Mouse (Mus musculus): Measurements from ENCODE around the gene Kif21b. TPM values are rescaled to one million over a fixed set of nuclear protein-coding genes. Genes with fewer than 3 reads are reported as not detected.

Kif21b gene
- 1.3 TPM in 2 replicates for polyA plus RNA-seq (2015; fragmentation: Nextera tagmentation; extraction: Ambion mirVana)

GRCm38 (mm10) chr1:136130951-136131558 is at the start of gene Kif21b:
Gene Kif21b, plus strand, starts transcription at chr1:136131389.
- Histone ChIP-seq H3K4me2 (ENCODE audit: low read depth, low read length) (peak within 1 kb of the TSS; percentile 93), H3K27ac (ENCODE audit: low read length) (peak within 1 kb of the TSS; percentile 36; the same call in 1 of the 2 replicates), H3K4me3 (ENCODE audit: low read depth, low read length) (peak within 1 kb of the TSS; percentile 69), H3K27me3 (ENCODE audit: control insufficient read depth, insufficient read depth, low read depth, low read length) (peaks cover 3% of the 10 kb centered on the region), H3K9ac (ENCODE audit: low read depth, low read length) (peak within 1 kb of the TSS; percentile 65), H3K4me1 (ENCODE audit: control insufficient read depth, low read depth, low read length) (peaks cover 37% of the 10 kb centered on the region), H3K36me3 (ENCODE audit: control insufficient read depth, insufficient read depth) (no peaks in the 10 kb centered on the region), H3K9me3 (replicated peaks; ENCODE audit: control insufficient read depth, low read length) (no peaks in the 10 kb centered on the region)
- under 1% methylated on average over 42 of the region's 42 CpGs for WGBS (ENCODE audit: insufficient replicate concordance)
- peak; percentile 83 for ATAC-seq (ENCODE audit: low read depth)

GRCm38 (mm10) chr1:136085988-136086685 is 45.1 kb upstream of the Kif21b start:
- no peaks in the 10 kb centered on the region for H3K4me1 ChIP-seq (ENCODE audit: control insufficient read depth, low read depth, low read length)
- no peak overlapping the region for H3K9ac ChIP-seq (ENCODE audit: low read depth, low read length)
- no peak overlapping the region for H3K27ac ChIP-seq (ENCODE audit: low read length)
- H3K9me3 ChIP-seq (replicated peaks; ENCODE audit: control insufficient read depth, low read length) = no peaks in the 10 kb centered on the region
- WGBS (ENCODE audit: insufficient replicate concordance) = 39% methylated on average over 3 of the region's 3 CpGs
- H3K27me3 ChIP-seq (ENCODE audit: control insufficient read depth, insufficient read depth, low read depth, low read length) = no peaks in the 10 kb centered on the region
- H3K4me3 ChIP-seq (ENCODE audit: low read depth, low read length) = no peak overlapping the region
- no peak for ATAC-seq (ENCODE audit: low read depth)
- H3K4me2 ChIP-seq (ENCODE audit: low read depth, low read length) = no peak overlapping the region
- H3K36me3 ChIP-seq (ENCODE audit: control insufficient read depth, insufficient read depth) = no peaks in the 10 kb centered on the region

GRCm38 (mm10) chr1:136089368-136090165 is 41.6 kb upstream of the Kif21b start:
- no peaks in the 10 kb centered on the region for H3K36me3 ChIP-seq (ENCODE audit: control insufficient read depth, insufficient read depth)
- no peak overlapping the region for H3K9ac ChIP-seq (ENCODE audit: low read depth, low read length)
- H3K9me3 ChIP-seq (replicated peaks; ENCODE audit: control insufficient read depth, low read length) = no peaks in the 10 kb centered on the region
- no peaks in the 10 kb centered on the region for H3K27me3 ChIP-seq (ENCODE audit: control insufficient read depth, insufficient read depth, low read depth, low read length)
- WGBS (ENCODE audit: insufficient replicate concordance) = 58% methylated on average over 9 of the region's 9 CpGs
- H3K4me2 ChIP-seq (ENCODE audit: low read depth, low read length) = no peak overlapping the region
- H3K27ac ChIP-seq (ENCODE audit: low read length) = no peak overlapping the region
- no peak overlapping the region for H3K4me3 ChIP-seq (ENCODE audit: low read depth, low read length)
- H3K4me1 ChIP-seq (ENCODE audit: control insufficient read depth, low read depth, low read length) = no peaks in the 10 kb centered on the region
- no peak for ATAC-seq (ENCODE audit: low read depth)

GRCm38 (mm10) chr1:136093726-136094125 is 37.5 kb upstream of the Kif21b start:
- WGBS (ENCODE audit: insufficient replicate concordance) = 46% methylated on average over 3 of the region's 3 CpGs
- no peaks in the 10 kb centered on the region for H3K36me3 ChIP-seq (ENCODE audit: control insufficient read depth, insufficient read depth)

GRCm38 (mm10) chr1:136094807-136095206 is 36.4 kb upstream of the Kif21b start:
- H3K4me2 ChIP-seq (ENCODE audit: low read depth, low read length) = no peak overlapping the region
- ATAC-seq (ENCODE audit: low read depth) = no peak
- no peak overlapping the region for H3K9ac ChIP-seq (ENCODE audit: low read depth, low read length)
- H3K27me3 ChIP-seq (ENCODE audit: control insufficient read depth, insufficient read depth, low read depth, low read length) = no peaks in the 10 kb centered on the region
- H3K4me3 ChIP-seq (ENCODE audit: low read depth, low read length) = no peak overlapping the region
- no peak overlapping the region for H3K27ac ChIP-seq (ENCODE audit: low read length)
- 64% methylated on average over 5 of the region's 5 CpGs for WGBS (ENCODE audit: insufficient replicate concordance)
- H3K4me1 ChIP-seq (ENCODE audit: control insufficient read depth, low read depth, low read length) = no peaks in the 10 kb centered on the region
- H3K9me3 ChIP-seq (replicated peaks; ENCODE audit: control insufficient read depth, low read length) = no peaks in the 10 kb centered on the region
- no peaks in the 10 kb centered on the region for H3K36me3 ChIP-seq (ENCODE audit: control insufficient read depth, insufficient read depth)

More at GRCm38 (mm10) chr1:136093726-136094125, 37.5 kb upstream of the Kif21b start:
- no peak for ATAC-seq (ENCODE audit: low read depth)
- no peak overlapping the region for H3K4me2 ChIP-seq (ENCODE audit: low read depth, low read length)
- no peaks in the 10 kb centered on the region for H3K9me3 ChIP-seq (replicated peaks; ENCODE audit: control insufficient read depth, low read length)
- H3K4me1 ChIP-seq (ENCODE audit: control insufficient read depth, low read depth, low read length) = no peaks in the 10 kb centered on the region
- H3K9ac ChIP-seq (ENCODE audit: low read depth, low read length) = no peak overlapping the region
- no peak overlapping the region for H3K4me3 ChIP-seq (ENCODE audit: low read depth, low read length)
- no peaks in the 10 kb centered on the region for H3K27me3 ChIP-seq (ENCODE audit: control insufficient read depth, insufficient read depth, low read depth, low read length)
- H3K27ac ChIP-seq (ENCODE audit: low read length) = no peak overlapping the region

GRCm38 (mm10) chr1:136102094-136102493 is 29.1 kb upstream of the Kif21b start:
- no peaks in the 10 kb centered on the region for H3K9me3 ChIP-seq (replicated peaks; ENCODE audit: control insufficient read depth, low read length)
- peaks cover 14% of the 10 kb centered on the region for H3K4me1 ChIP-seq (ENCODE audit: control insufficient read depth, low read depth, low read length)
- no peak overlapping the region for H3K4me3 ChIP-seq (ENCODE audit: low read depth, low read length)
- no peak overlapping the region for H3K9ac ChIP-seq (ENCODE audit: low read depth, low read length)
- WGBS (ENCODE audit: insufficient replicate concordance) = 36% methylated on average over 4 of the region's 4 CpGs
- 0 out of 2 replicates have a peak, but pooled peaks have one; percentile 38 for ATAC-seq (ENCODE audit: low read depth)
- H3K4me2 ChIP-seq (ENCODE audit: low read depth, low read length) = no peak overlapping the region
- H3K36me3 ChIP-seq (ENCODE audit: control insufficient read depth, insufficient read depth) = no peaks in the 10 kb centered on the region
- H3K27me3 ChIP-seq (ENCODE audit: control insufficient read depth, insufficient read depth, low read depth, low read length) = no peaks in the 10 kb centered on the region
- no peak overlapping the region for H3K27ac ChIP-seq (ENCODE audit: low read length)

- Histone ChIP-seq H3K4me2 (ENCODE audit: low read depth, low read length) (no peak overlapping the region), H3K27ac (ENCODE audit: low read length) (no peak overlapping the region), H3K36me3 (ENCODE audit: control insufficient read depth, insufficient read depth) (no peaks in the 10 kb centered on the region), H3K9me3 (replicated peaks; ENCODE audit: control insufficient read depth, low read length) (no peaks in the 10 kb centered on the region), H3K9ac (ENCODE audit: low read depth, low read length) (no peak overlapping the region), H3K27me3 (ENCODE audit: control insufficient read depth, insufficient read depth, low read depth, low read length) (no peaks in the 10 kb centered on the region), H3K4me3 (ENCODE audit: low read depth, low read length) (no peak overlapping the region), H3K4me1 (ENCODE audit: control insufficient read depth, low read depth, low read length) (peaks cover 14% of the 10 kb centered on the region)
- ATAC-seq (ENCODE audit: low read depth) = no peak
- 40% methylated on average over 3 of the region's 3 CpGs for WGBS (ENCODE audit: insufficient replicate concordance)
Observed at GRCm38 (mm10) chr1:136102551-136102950, 28.6 kb upstream of the Kif21b start.

GRCm38 (mm10) chr1:136102981-136103380 is 28.2 kb upstream of the Kif21b start:
- Histone ChIP-seq H3K4me1 (ENCODE audit: control insufficient read depth, low read depth, low read length) (peaks cover 14% of the 10 kb centered on the region), H3K27me3 (ENCODE audit: control insufficient read depth, insufficient read depth, low read depth, low read length) (no peaks in the 10 kb centered on the region), H3K36me3 (ENCODE audit: control insufficient read depth, insufficient read depth) (no peaks in the 10 kb centered on the region), H3K9me3 (replicated peaks; ENCODE audit: control insufficient read depth, low read length) (no peaks in the 10 kb centered on the region), H3K4me2 (ENCODE audit: low read depth, low read length) (no peak overlapping the region), H3K4me3 (ENCODE audit: low read depth, low read length) (no peak overlapping the region), H3K27ac (ENCODE audit: low read length) (no peak overlapping the region), H3K9ac (ENCODE audit: low read depth, low read length) (no peak overlapping the region)
- 12% methylated on average over 2 of the region's 2 CpGs for WGBS (ENCODE audit: insufficient replicate concordance)
- peak; percentile 59 for ATAC-seq (ENCODE audit: low read depth)

Data from liver, embryonic 16.5 days (tissue).